Mouse (Mus musculus) hindbrain, postnatal 0 days (tissue): ENCODE results near the gene Anxa3. TPM values are rescaled to one million over a fixed set of nuclear protein-coding genes. Genes with fewer than 3 reads are reported as not detected.

Experiments
- ATAC-seq: fragments of 200-750 bp; cut with Nextera tagmentation; 2 replicates; pipeline ENCODE4 v1.8.0; 2017; ENCODE audit warnings: mild to moderate bottlenecking, moderate TSS enrichment, moderate library complexity
- DNase-seq: peaks from one replicate; pipeline ENCODE4 v3.0.0-alpha.2; 2015; ENCODE audit warnings: low spot score
- H3K27ac ChIP-seq: fragments of 300-500 bp; sonication (generic); 2 replicates; pipeline ENCODE4 v1.5.1; 2014; ENCODE audit warnings: mild to moderate bottlenecking
- H3K27me3 ChIP-seq: fragments of 300-500 bp; sonication (generic); 2 replicates; pipeline ENCODE4 v1.6.1; 2014; ENCODE audit warnings: low read length, mixed read lengths; ENCODE audit not compliant: insufficient read depth
- H3K36me3 ChIP-seq: fragments of 300-500 bp; sonication (generic); 2 replicates; pipeline ENCODE4 v1.6.1; 2014; ENCODE audit warnings: low read length, mixed read lengths; ENCODE audit not compliant: insufficient read depth
- H3K4me1 ChIP-seq: fragments of 300-500 bp; sonication (generic); 2 replicates; pipeline ENCODE4 v1.6.1; 2014; ENCODE audit warnings: antibody characterized with exemption, low read length, mixed read lengths; ENCODE audit not compliant: insufficient read depth
- H3K4me2 ChIP-seq: fragments of 300-500 bp; sonication (generic); 2 replicates; pipeline ENCODE4 v1.6.1; 2014; ENCODE audit warnings: low read depth, mild to moderate bottlenecking, low read length, moderate library complexity, mixed read lengths
- H3K4me3 ChIP-seq: fragments of 300-500 bp; sonication (generic); 2 replicates; pipeline ENCODE4 v1.5.1; 2014; ENCODE audit warnings: low read length
- H3K9ac ChIP-seq: fragments of 300-500 bp; sonication (generic); replicated peaks from 2 replicates; pipeline ENCODE4 v1.6.1; 2014; ENCODE audit warnings: mild to moderate bottlenecking, low read length, moderate library complexity, mixed read lengths
- H3K9me3 ChIP-seq: fragments of 300-500 bp; sonication (generic); 2 replicates; pipeline ENCODE4 v1.6.1; 2016; ENCODE audit warnings: low read length, mixed read lengths
- CTCF ChIP-seq: IDR thresholded peaks from 2 replicates; pipeline ENCODE4 v1.5.1; 2016; ENCODE audit warnings: antibody characterized with exemption, control low read depth, low read depth
- WGBS: fragments of 180-500 bp; shearing (Covaris S2); extraction: QIAGEN DNeasy Blood & Tissue Kit; methylation state at CpG from one replicate; pipeline ENCODE4 v1.1.7; 2014; 5-methylcytosine and 5-hydroxymethylcytosine counted together
- polyA plus RNA-seq: library from polyadenylated mRNA; unstranded; fragments of >200 nt; fragmentation: Nextera tagmentation; extraction: Ambion mirVana; gene quantifications from 2 replicates; pipeline ENCODE4 v1.2.1, GENCODE M21; 2015
- total RNA-seq: library from RNA; depleted of rRNA; stranded (reverse); fragments of >200 nt; gene quantifications from 2 replicates; pipeline ENCODE4 v1.2.3, GENCODE M21; 2014

The Anxa3 gene
- total and polyA plus RNA-seq, 2 experiments from 2014 or later: 23.9 to 30.3 TPM

GRCm38 (mm10) chr5:96867171-96867570 lies 74.0 kb downstream of the Anxa3 start:
- Histone ChIP-seq H3K36me3 (no peaks in the 10 kb centered on the region), H3K4me3 (no peak overlapping the region), H3K4me2 (no peak overlapping the region), H3K27me3 (no peaks in the 10 kb centered on the region), H3K4me1 (no peaks in the 10 kb centered on the region), H3K9ac (no peak overlapping the region), H3K9me3 (no peaks in the 10 kb centered on the region), H3K27ac (no peak overlapping the region)
- 88% methylated on average over 4 of the region's 4 CpGs for WGBS
- DNase-seq: no peak
- ATAC-seq: no peak
- TF ChIP-seq CTCF: no peak

GRCm38 (mm10) chr5:96868893-96869292 lies 75.8 kb downstream of the Anxa3 start:
- Histone ChIP-seq H3K27ac (no peak overlapping the region), H3K4me3 (no peak overlapping the region), H3K9me3 (no peaks in the 10 kb centered on the region), H3K4me2 (no peak overlapping the region), H3K9ac (no peak overlapping the region), H3K4me1 (no peaks in the 10 kb centered on the region), H3K27me3 (no peaks in the 10 kb centered on the region), H3K36me3 (no peaks in the 10 kb centered on the region)
- 72% methylated on average over 6 of the region's 6 CpGs for WGBS
- DNase-seq (no peak), ATAC-seq (no peak)
- TF ChIP-seq CTCF: no peak

- 67% methylated on average over 12 of the region's 12 CpGs for WGBS
- ATAC-seq: no peak
- H3K27ac ChIP-seq: no peak overlapping the region
- no peak overlapping the region for H3K9ac ChIP-seq
- no peaks in the 10 kb centered on the region for H3K27me3 ChIP-seq
- H3K4me2 ChIP-seq: no peak overlapping the region
- H3K4me1 ChIP-seq: no peaks in the 10 kb centered on the region
- H3K36me3 ChIP-seq: no peaks in the 10 kb centered on the region
- H3K4me3 ChIP-seq: no peak overlapping the region
- no peaks in the 10 kb centered on the region for H3K9me3 ChIP-seq
- peak; percentile 5 for DNase-seq
- TF ChIP-seq CTCF: no peak
Observed at GRCm38 (mm10) chr5:96870996-96871395, 77.9 kb downstream of the Anxa3 start.

- TF ChIP-seq CTCF: peak; percentile 65
- no peak overlapping the region for H3K9ac ChIP-seq
- ATAC-seq (no peak), DNase-seq (peak; percentile 68)
- no peaks in the 10 kb centered on the region for H3K27me3 ChIP-seq
- no peak overlapping the region for H3K27ac ChIP-seq
- H3K4me1 ChIP-seq: no peaks in the 10 kb centered on the region
- no peak overlapping the region for H3K4me3 ChIP-seq
- H3K4me2 ChIP-seq: no peak overlapping the region
- WGBS: 92% methylated on average over 1 of the region's 1 CpGs
- no peaks in the 10 kb centered on the region; the same call in 1 of the 2 replicates for H3K9me3 ChIP-seq
- no peaks in the 10 kb centered on the region for H3K36me3 ChIP-seq
Observed at GRCm38 (mm10) chr5:96878178-96878577, 85.0 kb downstream of the Anxa3 start.

- no peaks in the 10 kb centered on the region for H3K36me3 ChIP-seq
- H3K27me3 ChIP-seq: no peaks in the 10 kb centered on the region
- 92% methylated on average over 11 of the region's 11 CpGs for WGBS
- no peak overlapping the region for H3K27ac ChIP-seq
- no peak overlapping the region for H3K4me2 ChIP-seq
- ATAC-seq (no peak), DNase-seq (no peak)
- H3K4me3 ChIP-seq: no peak overlapping the region
- no peak overlapping the region for H3K9ac ChIP-seq
- no peak for TF ChIP-seq CTCF
- no peaks in the 10 kb centered on the region; the same call in 1 of the 2 replicates for H3K9me3 ChIP-seq
- H3K4me1 ChIP-seq: no peaks in the 10 kb centered on the region
Observed at GRCm38 (mm10) chr5:96878851-96879540, 85.9 kb downstream of the Anxa3 start.

GRCm38 (mm10) chr5:96880231-96880630 lies 87.1 kb downstream of the Anxa3 start:
- Histone ChIP-seq H3K9me3 (no peaks in the 10 kb centered on the region; the same call in 1 of the 2 replicates), H3K36me3 (no peaks in the 10 kb centered on the region), H3K4me2 (no peak overlapping the region), H3K27me3 (no peaks in the 10 kb centered on the region), H3K27ac (peak overlapping the region; percentile 4; the same call in 1 of the 2 replicates), H3K4me3 (no peak overlapping the region), H3K4me1 (no peaks in the 10 kb centered on the region), H3K9ac (no peak overlapping the region)
- ATAC-seq (no peak), DNase-seq (peak; percentile 11)
- no peak for TF ChIP-seq CTCF
- 50% methylated on average over 5 of the region's 5 CpGs for WGBS

- peak; percentile 55; the same call in 1 of the 2 replicates for ATAC-seq
- H3K27ac ChIP-seq: no peak overlapping the region
- peak; percentile 14 for DNase-seq
- 71% methylated on average over 3 of the region's 3 CpGs for WGBS
- H3K9me3 ChIP-seq: no peaks in the 10 kb centered on the region; the same call in 1 of the 2 replicates
- H3K4me1 ChIP-seq: no peaks in the 10 kb centered on the region
- H3K4me3 ChIP-seq: no peak overlapping the region
- H3K36me3 ChIP-seq: no peaks in the 10 kb centered on the region
- no peak overlapping the region for H3K9ac ChIP-seq
- no peak for TF ChIP-seq CTCF
- no peak overlapping the region for H3K4me2 ChIP-seq
- no peaks in the 10 kb centered on the region for H3K27me3 ChIP-seq
Observed at GRCm38 (mm10) chr5:96881118-96881517, 88.0 kb downstream of the Anxa3 start.
